Mouse (Mus musculus): Measurements from ENCODE around the gene 4930404N11Rik. TPM values are rescaled to one million over a fixed set of nuclear protein-coding genes. Genes with fewer than 3 reads are reported as not detected.

4930404N11Rik gene
- polyA plus RNA-seq (2012; rRNA removed), result 13.7 and 14.3 TPM in 2 replicates

GRCm38 (mm10) chr10:81365672-81366476 lies at the start of gene 4930404N11Rik:
TSS of gene 4930404N11Rik (minus strand) at chr10:81365816.

DNA sequence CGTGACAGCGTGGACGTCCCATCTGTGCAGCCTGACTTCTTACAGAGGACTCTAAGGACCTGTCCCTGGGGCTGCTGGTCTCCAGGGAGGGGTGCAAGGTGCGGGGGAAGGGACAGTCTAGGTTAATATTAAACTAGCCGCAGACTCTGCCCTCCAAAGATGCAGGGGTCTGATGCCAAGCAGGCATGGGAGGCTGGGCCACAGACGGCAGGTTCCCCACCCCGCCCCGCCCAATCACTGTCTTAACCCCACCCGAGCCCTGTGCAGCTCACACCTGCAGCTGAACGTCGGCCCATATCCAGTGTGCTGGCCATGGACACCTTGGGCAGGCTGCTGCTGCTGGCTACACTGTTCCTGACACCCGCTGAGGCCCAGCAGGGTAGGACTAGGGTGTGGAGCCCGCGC lies 27.2 kb upstream of the 4930404N11Rik start, which contains the start of gene Smim24:
Gene Smim24 (plus strand): TSS at position 271 of the 405 bp plus-strand sequence.

GRCm38 (mm10) chr10:81388505-81389055 lies 23.0 kb upstream of the 4930404N11Rik start, which contains the start of gene Gm48552:
TSS of gene Gm48552 (plus strand) at chr10:81389005.

GRCm38 (mm10) chr10:81383802-81384604 lies 18.4 kb upstream of the 4930404N11Rik start, which contains the start of the genes Dohh and Gm48551:
TSS of gene Dohh (plus strand) at chr10:81384428.
TSS of gene Gm48551 (plus strand) at chr10:81384466.

GRCm38 (mm10) chr10:81377793-81378552 lies 12.4 kb upstream of the 4930404N11Rik start, which contains the start of gene Fzr1:
TSS of gene Fzr1 (minus strand) at chr10:81378516.

GRCm38 (mm10) chr10:81356991-81357844 lies 8.4 kb downstream of the 4930404N11Rik start, which contains the start of gene Mfsd12:
TSS of gene Mfsd12 (plus strand) at chr10:81357491.

GRCm38 (mm10) chr10:81350351-81351063 lies 15.1 kb downstream of the 4930404N11Rik start, which contains the start of gene Hmg20b:
TSS of gene Hmg20b (minus strand) at chr10:81350480.

GRCm38 (mm10) chr10:81342686-81343505 lies 22.7 kb downstream of the 4930404N11Rik start, which contains the start of gene Gipc3:
TSS of gene Gipc3 (minus strand) at chr10:81343266.

GRCm38 (mm10) chr10:81328386-81328785 lies 37.2 kb downstream of the 4930404N11Rik start, which contains the start of gene Tbxa2r:
TSS of gene Tbxa2r (plus strand) at chr10:81328731.

DNA sequence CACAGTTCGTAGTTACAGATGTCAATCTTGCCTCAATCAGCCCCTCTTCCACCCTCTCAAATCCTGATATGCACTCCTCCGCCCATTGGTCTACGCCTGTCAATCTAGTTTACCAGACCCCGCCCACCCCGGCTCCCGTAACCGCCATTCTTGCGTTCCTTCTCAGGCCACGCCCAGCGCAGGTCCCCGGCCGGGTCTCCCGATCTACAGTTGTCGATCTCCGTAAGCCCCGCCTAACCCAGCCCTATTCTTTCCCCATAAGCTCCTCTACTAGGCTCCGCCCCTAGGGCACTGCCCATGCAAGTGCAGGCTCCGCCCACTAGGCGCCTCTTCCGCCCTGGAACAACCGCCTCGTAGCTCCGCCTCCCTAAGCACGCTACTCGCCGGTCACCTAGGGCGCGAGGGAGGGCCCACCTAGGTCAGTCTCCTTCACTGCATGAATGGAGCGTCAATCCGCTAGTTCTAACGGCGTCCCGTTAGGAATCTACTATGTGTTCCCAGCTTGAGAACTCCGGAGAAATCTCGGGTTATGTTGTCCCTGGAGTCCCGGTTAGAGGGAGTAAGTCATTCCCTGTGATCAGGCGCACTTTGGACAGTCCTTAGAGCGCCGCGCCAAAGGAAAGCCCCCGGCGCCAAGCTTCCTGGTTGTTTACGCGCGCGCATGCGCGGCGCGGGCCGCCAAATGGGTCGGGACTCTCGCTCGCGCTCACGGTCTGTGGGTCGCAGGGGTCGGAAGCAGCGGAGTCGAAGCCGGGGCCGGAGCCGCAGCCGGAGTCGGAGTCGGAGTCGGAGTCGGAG lies 44.9 kb downstream of the 4930404N11Rik start, which contains the start of gene Cactin:
Gene Cactin (plus strand): TSS at position 554 of the 798 bp plus-strand sequence.

Other genes starting within 250 kb of the 4930404N11Rik start
- 89.6 and 105 TPM in 2 replicates for gene Zbtb7a, start 230.6 kb downstream of the 4930404N11Rik start, polyA plus RNA-seq (2012; rRNA removed)
- gene Pias4, start 197.9 kb downstream of the 4930404N11Rik start, polyA plus RNA-seq (2012; rRNA removed), result 48.8 and 60.5 TPM in 2 replicates
- gene Eef2, start 189.2 kb downstream of the 4930404N11Rik start, polyA plus RNA-seq (2012; rRNA removed), result 2,943 and 3,409 TPM in 2 replicates
- 168 and 226 TPM in 2 replicates for gene Dapk3, start 182.8 kb downstream of the 4930404N11Rik start, polyA plus RNA-seq (2012; rRNA removed)
- not detected in 2 replicates for gene 4930442H23Rik, start 182.0 kb downstream of the 4930404N11Rik start, polyA plus RNA-seq (2012; rRNA removed)
- not detected in 2 replicates for gene Nmrk2, start 163.8 kb downstream of the 4930404N11Rik start, polyA plus RNA-seq (2012; rRNA removed)
- not detected in 2 replicates for gene Atcay, start 135.0 kb downstream of the 4930404N11Rik start, polyA plus RNA-seq (2012; rRNA removed)
- 48.7 and 50.1 TPM in 2 replicates for gene Zfr2, start 132.7 kb downstream of the 4930404N11Rik start, polyA plus RNA-seq (2012; rRNA removed)
- 3.3 and 4.2 TPM in 2 replicates for gene Matk, start 112.9 kb downstream of the 4930404N11Rik start, polyA plus RNA-seq (2012; rRNA removed)
- gene Mrpl54, start 98.9 kb downstream of the 4930404N11Rik start, polyA plus RNA-seq (2012; rRNA removed), result 134 and 190 TPM in 2 replicates
- 170 and 185 TPM in 2 replicates for gene Apba3, start 98.9 kb downstream of the 4930404N11Rik start, polyA plus RNA-seq (2012; rRNA removed)
- 18.6 and 20.4 TPM in 2 replicates for gene Tjp3, start 74.2 kb downstream of the 4930404N11Rik start, polyA plus RNA-seq (2012; rRNA removed)
- 90.4 and 97.0 TPM in 2 replicates for gene Pip5k1c, start 72.9 kb downstream of the 4930404N11Rik start, polyA plus RNA-seq (2012; rRNA removed)
- gene Cactin, start 44.7 kb downstream of the 4930404N11Rik start, polyA plus RNA-seq (2012; rRNA removed), result 45.0 and 53.4 TPM in 2 replicates
- 34.6 and 38.7 TPM in 2 replicates for gene Tbxa2r, start 37.1 kb downstream of the 4930404N11Rik start, polyA plus RNA-seq (2012; rRNA removed)
- gene Gipc3, start 22.6 kb downstream of the 4930404N11Rik start, polyA plus RNA-seq (2012; rRNA removed), result 1.8 and 2.4 TPM in 2 replicates
- 168 and 202 TPM in 2 replicates for gene Hmg20b, start 15.3 kb downstream of the 4930404N11Rik start, polyA plus RNA-seq (2012; rRNA removed)
- 43.4 and 67.4 TPM in 2 replicates for gene Mfsd12, start 8.3 kb downstream of the 4930404N11Rik start, polyA plus RNA-seq (2012; rRNA removed)
- gene Fzr1, start 12.7 kb upstream of the 4930404N11Rik start, polyA plus RNA-seq (2012; rRNA removed), result 189 and 205 TPM in 2 replicates
- 178 and 192 TPM in 2 replicates for gene Dohh, start 18.6 kb upstream of the 4930404N11Rik start, polyA plus RNA-seq (2012; rRNA removed)
- 10.9 and 15.0 TPM in 2 replicates for gene Gm48551, start 18.6 kb upstream of the 4930404N11Rik start, polyA plus RNA-seq (2012; rRNA removed)
- 9.3 and 10.3 TPM in 2 replicates for gene Gm48552, start 23.2 kb upstream of the 4930404N11Rik start, polyA plus RNA-seq (2012; rRNA removed)
- 16.3 and 19.5 TPM in 2 replicates for gene Smim24, start 27.2 kb upstream of the 4930404N11Rik start, polyA plus RNA-seq (2012; rRNA removed)
- gene Nfic, start 89.8 kb upstream of the 4930404N11Rik start, polyA plus RNA-seq (2012; rRNA removed), result 63.2 and 87.3 TPM in 2 replicates
- 0.77 and 1.4 TPM in 2 replicates for gene Celf5, start 116.9 kb upstream of the 4930404N11Rik start, polyA plus RNA-seq (2012; rRNA removed)
- 384 and 527 TPM in 2 replicates for gene Ncln, start 130.6 kb upstream of the 4930404N11Rik start, polyA plus RNA-seq (2012; rRNA removed)
- gene S1pr4, start 134.3 kb upstream of the 4930404N11Rik start, polyA plus RNA-seq (2012; rRNA removed), result 4.2 and 5.4 TPM in 2 replicates
- 3.2 and 3.5 TPM in 2 replicates for gene Gna15, start 158.4 kb upstream of the 4930404N11Rik start, polyA plus RNA-seq (2012; rRNA removed)
- gene Gna11, start 179.4 kb upstream of the 4930404N11Rik start, polyA plus RNA-seq (2012; rRNA removed), result 162 and 181 TPM in 2 replicates
- gene Aes, start 193.7 kb upstream of the 4930404N11Rik start, polyA plus RNA-seq (2012; rRNA removed), result 2,184 and 2,590 TPM in 2 replicates
- gene Tle2, start 208.7 kb upstream of the 4930404N11Rik start, polyA plus RNA-seq (2012; rRNA removed), result 497 and 508 TPM in 2 replicates
- gene Tle6, start 235.3 kb upstream of the 4930404N11Rik start, polyA plus RNA-seq (2012; rRNA removed), result 192 and 202 TPM in 2 replicates
- 0.47 and 0.74 TPM in 2 replicates for gene BC025920, start 240.5 kb upstream of the 4930404N11Rik start, polyA plus RNA-seq (2012; rRNA removed)